Mouse (Mus musculus): ENCODE measurements around the gene Lamtor5. TPM values are rescaled to one million over a fixed set of nuclear protein-coding genes. Genes with fewer than 3 reads are reported as not detected.

The Lamtor5 gene
- total RNA-seq (2023) = 33.0 and 42.9 TPM in 2 replicates

GRCm38 (mm10) chr3:107278479-107279269, at the start of gene Lamtor5:
Lamtor5 (plus strand) TSS chr3:107278858.

GRCm38 (mm10) chr3:107230527-107230926, 48.1 kb upstream of the Lamtor5 start, which contains the start of gene A630076J17Rik:
A630076J17Rik (plus strand) TSS chr3:107230614.

GRCm38 (mm10) chr3:107239607-107240006, 39.1 kb upstream of the Lamtor5 start, which contains the start of gene Prok1:
Prok1 (minus strand) TSS chr3:107239707.

GRCm38 (mm10) chr3:107290764-107291381, 12.2 kb downstream of the Lamtor5 start, which contains the start of gene Slc16a4:
Slc16a4 (plus strand) TSS chr3:107291230.

Other genes with a start within 250 kb of the Lamtor5 start
- 6.0 and 7.0 TPM in 2 replicates for gene Kcna3, start 242.7 kb upstream of the Lamtor5 start, total RNA-seq (2023)
- gene Kcna2, start 177.7 kb upstream of the Lamtor5 start, total RNA-seq (2023) = not detected in 2 replicates
- not detected in 2 replicates for gene Kcna10, start 95.8 kb upstream of the Lamtor5 start, total RNA-seq (2023)
- not detected in 2 replicates for gene Cym, start 57.1 kb upstream of the Lamtor5 start, total RNA-seq (2023)
- not detected in 2 replicates for gene A630076J17Rik, start 48.2 kb upstream of the Lamtor5 start, total RNA-seq (2023)
- not detected in 2 replicates for gene Prok1, start 39.2 kb upstream of the Lamtor5 start, total RNA-seq (2023)
- gene Slc16a4, start 12.4 kb downstream of the Lamtor5 start, total RNA-seq (2023) = 0.16 TPM in 1 of 2 replicates, not detected in the other
- gene Rbm15, start 54.8 kb downstream of the Lamtor5 start, total RNA-seq (2023) = 37.1 and 54.2 TPM in 2 replicates
- not detected in 2 replicates for gene Kcnc4, start 180.7 kb downstream of the Lamtor5 start, total RNA-seq (2023)
- not detected in 2 replicates for gene Slc6a17, start 239.2 kb downstream of the Lamtor5 start, total RNA-seq (2023)

Data from neutrophil, adult 65 days (primary cell).